Mouse (Mus musculus) ES-E14 (cell line): ENCODE measurements around the gene Bend5. TPM values are rescaled to one million over a fixed set of nuclear protein-coding genes. Genes with fewer than 3 reads are reported as not detected.
A peak's percentile ranks its signal among the peaks of the same experiment; 100 is the strongest.

Source experiments
- DNase-seq: peaks from one replicate; pipeline ENCODE4 v3.0.0-alpha.2; 2013; ENCODE audit warnings: low read depth, low spot score
- H3K27ac ChIP-seq: 2 replicates; pipeline ENCODE4 v1.5.1; 2012; ENCODE audit warnings: low read depth, mild to moderate bottlenecking, low read length, moderate library complexity, mixed read lengths; ENCODE audit not compliant: poor library complexity, insufficient read depth, severe bottlenecking
- H3K36me3 ChIP-seq: 2 replicates; pipeline ENCODE4 v1.6.1; 2012; ENCODE audit warnings: mild to moderate bottlenecking, low read length, moderate library complexity, mixed read lengths; ENCODE audit not compliant: control insufficient read depth, poor library complexity, insufficient read depth, severe bottlenecking
- H3K4me1 ChIP-seq, 2 experiments: fragments of 150-350 bp in 1 of 2; sonication (generic) in 1 of 2; 2 replicates each; pipeline ENCODE4 v1.6.1; 2012; ENCODE audit warnings: low read length in 2 of 2, mild to moderate bottlenecking in 1 of 2, mixed read lengths in 1 of 2; ENCODE audit not compliant: control insufficient read depth in 2 of 2, insufficient read depth in 2 of 2, poor library complexity in 1 of 2
- H3K4me3 ChIP-seq, 2 experiments: fragments of 150-350 bp in 1 of 2; sonication (generic) in 1 of 2; 2 replicates each; pipeline ENCODE4 v1.5.1; 2012; ENCODE audit warnings: low read length in 2 of 2, low read depth in 1 of 2, mild to moderate bottlenecking in 1 of 2, mixed read lengths in 1 of 2; ENCODE audit not compliant: insufficient read depth in 1 of 2, poor library complexity in 1 of 2, severe bottlenecking in 1 of 2
- H3K9ac ChIP-seq: 2 replicates; pipeline ENCODE4 v1.6.1; 2012; ENCODE audit warnings: low read depth, mild to moderate bottlenecking, low read length, mixed read lengths; ENCODE audit not compliant: poor library complexity, insufficient read depth, severe bottlenecking
- H3K9me3 ChIP-seq: fragments of 150-350 bp; sonication (generic); 2 replicates; pipeline ENCODE4 v1.6.1; 2012; ENCODE audit warnings: low read depth, mild to moderate bottlenecking, low read length; ENCODE audit not compliant: control insufficient read depth, insufficient read depth
- CHD2 ChIP-seq: IDR thresholded peaks from 2 replicates; pipeline ENCODE4 v1.6.1; 2014; ENCODE audit warnings: mild to moderate bottlenecking, low read depth, low read length, inconsistent platforms
- HCFC1 ChIP-seq: IDR thresholded peaks from 2 replicates; pipeline ENCODE4 v1.6.1; 2012; ENCODE audit warnings: low read length, inconsistent platforms, borderline replicate concordance; ENCODE audit not compliant: insufficient read depth
- MAFK ChIP-seq: IDR thresholded peaks from 2 replicates; pipeline ENCODE4 v1.6.1; 2014; ENCODE audit warnings: mild to moderate bottlenecking, low read depth, low read length, inconsistent platforms; ENCODE audit not compliant: insufficient read depth
- ZC3H11A ChIP-seq: IDR thresholded peaks from 2 replicates; pipeline ENCODE4 v1.6.1; 2012; ENCODE audit warnings: low read depth, mild to moderate bottlenecking, inconsistent platforms, low read length, borderline replicate concordance
- ZNF384 ChIP-seq: IDR thresholded peaks from 2 replicates; pipeline ENCODE4 v1.6.1; 2012; ENCODE audit warnings: low read depth, low read length, inconsistent platforms
- in situ Hi-C, 2 experiments: fragments of 600-800 bp; cut with MboI; formaldehyde crosslinking; loops; one replicate each; pipeline ENCODE4 v1.15.1; 2025; ENCODE audit warnings: low sequenced_read_pairs in 2 of 2, inconsistent platforms in 1 of 2; ENCODE audit not compliant: unreplicated experiment in 2 of 2
- total RNA-seq: library from RNA; depleted of rRNA; stranded (reverse); fragments of 300-350 nt; gene quantifications from 2 replicates; pipeline ENCODE4 v1.2.3, GENCODE M21; 2012; rRNA removed

Bend5 gene
- 2.4 and 6.9 TPM in 2 replicates for total RNA-seq

DNA sequence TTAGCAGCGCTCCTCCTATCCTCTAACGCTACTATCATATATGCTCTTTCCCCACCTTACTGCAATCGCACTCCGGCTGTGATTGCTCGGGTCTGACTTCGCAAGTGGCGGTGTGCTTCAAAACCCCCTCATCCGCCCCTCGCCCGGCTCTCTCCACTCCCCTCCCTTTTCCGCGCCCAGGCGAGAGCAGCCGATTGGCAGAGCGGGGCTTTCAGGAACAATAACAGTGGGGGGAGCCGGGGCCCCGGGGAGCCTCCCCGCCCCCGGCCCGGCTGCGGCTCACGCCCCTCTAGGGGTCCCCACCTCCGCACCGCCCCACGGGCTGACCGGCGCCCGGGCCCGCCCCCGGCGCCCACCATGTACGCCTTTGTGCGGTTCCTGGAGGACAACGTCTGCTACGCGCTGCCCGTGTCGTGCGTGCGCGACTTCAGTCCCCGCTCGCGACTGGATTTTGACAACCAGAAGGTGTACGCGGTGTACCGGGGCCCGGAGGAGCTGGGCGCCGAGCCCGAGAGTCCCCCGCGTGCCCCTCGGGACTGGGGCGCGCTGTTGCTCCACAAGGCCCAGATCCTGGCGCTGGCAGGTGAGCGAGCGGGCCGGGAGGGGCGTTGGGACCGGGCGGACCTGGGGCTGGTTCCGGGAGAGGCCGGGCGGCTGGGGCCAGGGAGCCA, at the start of gene Bend5:
Gene Bend5, plus strand, starts transcription at position 189 of the 671 bp plus-strand sequence.
- peak within 1 kb of the TSS; percentile 78 to 81 for H3K4me3 ChIP-seq
- no peaks in the 10 kb centered on the region; the same call in 1 of the 2 replicates for H3K36me3 ChIP-seq
- H3K27ac ChIP-seq: peak within 1 kb of the TSS; percentile 77
- in situ Hi-C loops: no loop called here
- peak; percentile 65 for DNase-seq
- no peaks in the 10 kb centered on the region for H3K9me3 ChIP-seq
- peaks cover 0 to 10% of the 10 kb centered on the region in 2 experiments; a peak in 2 of 4 replicates for H3K4me1 ChIP-seq
- peak within 1 kb of the TSS; percentile 67 for H3K9ac ChIP-seq
- TF ChIP-seq ZC3H11A (no peak), CHD2 (no peak), HCFC1 (no peak), ZNF384 (no peak), MAFK (no peak)

DNA sequence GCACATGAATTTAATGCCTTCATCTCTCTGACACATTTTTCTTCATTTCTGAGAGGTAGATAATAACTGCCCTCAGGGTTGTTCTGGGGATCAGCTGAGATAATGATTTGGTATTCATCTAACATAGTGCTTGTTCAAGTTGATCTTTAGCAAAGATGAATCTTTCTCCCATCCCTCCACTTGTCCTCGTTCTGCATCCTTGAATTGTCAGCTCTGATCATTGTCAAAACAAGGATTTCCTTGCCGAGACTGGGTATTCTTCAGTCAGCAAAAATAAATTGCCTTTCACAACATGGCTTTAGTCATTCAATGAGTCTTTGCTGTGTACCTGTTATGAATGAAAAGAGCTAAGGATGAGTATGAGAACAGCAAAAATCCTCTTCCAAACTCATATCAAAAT, 47.0 kb upstream of the Bend5 start:
- Histone ChIP-seq H3K4me3 (no peak overlapping the region), H3K4me1 (no peaks in the 10 kb centered on the region), H3K27ac (no peak overlapping the region), H3K9me3 (no peaks in the 10 kb centered on the region), H3K9ac (no peak overlapping the region), H3K36me3 (no peaks in the 10 kb centered on the region)
- no peak for TF ChIP-seq MAFK
- no peak for TF ChIP-seq ZC3H11A
- no peak for TF ChIP-seq ZNF384
- in situ Hi-C loops: no loop called here
- no peak for DNase-seq

DNA sequence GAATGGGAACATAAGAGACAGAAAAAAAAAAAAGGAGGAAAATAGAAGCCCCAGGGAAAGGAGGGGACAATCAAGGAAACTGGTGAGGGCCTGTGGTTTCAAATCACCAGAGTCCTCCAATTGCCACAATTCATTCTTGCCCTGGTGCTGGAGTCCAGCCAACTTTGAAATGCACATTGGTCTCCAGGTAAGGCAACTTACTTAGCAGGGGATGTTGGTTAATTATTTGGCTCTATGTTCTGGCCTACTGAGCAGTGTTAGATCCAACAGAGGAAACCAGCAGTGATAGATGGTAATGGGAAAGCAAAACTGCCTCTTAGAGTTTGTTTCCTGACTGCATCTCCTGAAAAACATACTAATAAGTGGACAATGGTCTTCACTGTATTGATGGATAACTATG, 37.6 kb upstream of the Bend5 start:
- no peak overlapping the region for H3K4me3 ChIP-seq
- H3K9ac ChIP-seq: no peak overlapping the region
- no peak overlapping the region for H3K27ac ChIP-seq
- DNase-seq: no peak
- no peaks in the 10 kb centered on the region for H3K9me3 ChIP-seq
- H3K36me3 ChIP-seq: no peaks in the 10 kb centered on the region
- H3K4me1 ChIP-seq: no peaks in the 10 kb centered on the region
- TF ChIP-seq CHD2: no peak
- TF ChIP-seq HCFC1: no peak
- no peak for TF ChIP-seq ZNF384
- in situ Hi-C loops: no loop called here

DNA sequence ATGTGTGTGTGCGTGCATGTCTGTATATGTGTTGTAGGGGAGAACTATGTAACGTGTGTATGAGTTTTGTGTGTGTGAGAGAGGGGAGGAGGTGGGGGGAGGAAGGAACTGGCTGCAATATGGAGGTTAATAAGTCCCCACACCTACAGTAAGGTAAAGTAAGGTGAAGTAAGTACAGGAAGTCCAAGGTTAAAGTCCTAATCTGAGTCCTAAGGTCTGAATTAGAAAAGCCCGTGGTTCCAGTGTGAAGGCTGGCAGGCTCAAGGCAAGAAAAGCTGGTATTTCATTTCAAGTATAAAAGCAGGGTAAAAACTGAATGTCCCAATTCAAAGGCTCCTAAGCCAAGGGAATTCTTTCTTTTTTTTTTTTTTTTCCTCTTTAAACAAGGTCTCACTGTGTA, 36.7 kb upstream of the Bend5 start:
- Histone ChIP-seq H3K4me1 (no peaks in the 10 kb centered on the region), H3K9ac (no peak overlapping the region), H3K27ac (no peak overlapping the region), H3K36me3 (no peaks in the 10 kb centered on the region), H3K9me3 (no peaks in the 10 kb centered on the region), H3K4me3 (no peak overlapping the region)
- in situ Hi-C loops: no loop called here
- no peak for DNase-seq
- TF ChIP-seq ZC3H11A (no peak), HCFC1 (no peak), CHD2 (no peak), ZNF384 (no peak), MAFK (no peak)

DNA sequence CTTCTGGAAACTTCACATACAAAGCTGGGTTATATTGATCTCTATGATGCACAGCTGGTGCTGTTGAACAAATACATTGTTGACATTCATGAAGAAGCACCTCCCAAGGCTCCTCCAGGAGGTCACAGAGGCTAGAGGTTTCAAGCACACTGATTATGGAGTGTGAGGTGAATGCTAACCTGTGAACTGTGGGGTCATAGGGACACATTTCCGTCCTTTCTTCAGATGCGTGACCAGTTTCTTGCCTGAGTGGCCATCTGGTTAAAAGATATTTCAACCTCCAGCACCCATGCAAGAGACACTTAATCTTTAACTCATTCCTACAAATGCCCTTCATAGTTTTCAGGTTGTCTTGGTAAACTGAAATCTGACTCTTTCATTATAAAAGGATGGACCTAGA, 31.7 kb upstream of the Bend5 start:
- no peaks in the 10 kb centered on the region for H3K36me3 ChIP-seq
- no peak for DNase-seq
- H3K4me3 ChIP-seq: no peak overlapping the region
- H3K27ac ChIP-seq: no peak overlapping the region
- no peak overlapping the region for H3K9ac ChIP-seq
- in situ Hi-C loops: no loop called here
- no peaks in the 10 kb centered on the region for H3K4me1 ChIP-seq
- no peaks in the 10 kb centered on the region for H3K9me3 ChIP-seq
- TF ChIP-seq ZC3H11A (no peak), CHD2 (no peak), ZNF384 (no peak), HCFC1 (no peak), MAFK (no peak)
